Mouse (Mus musculus) right cerebral cortex, postnatal 36 days (tissue): ENCODE data around the gene Ggnbp2.
"Not testable (repeated sequence)": the region's sequence is repeated elsewhere in the genome, so short reads cannot be mapped to it uniquely, and the experiment has no call there.

Experiments used
- DNase-seq, 2 experiments: peaks; one replicate each; pipeline ENCODE4 v3.0.0; 2022; ENCODE audit warnings: low spot score in 2 of 2, mixed read lengths in 1 of 2

Gene Ggnbp2

GRCm38 (mm10) chr11:84879772-84880464, 9.3 kb upstream of the Ggnbp2 start, which contains the start of the genes Myo19 and Pigw:
Gene Myo19, plus strand, starts transcription at chr11:84880148.
Gene Pigw, minus strand, starts transcription at chr11:84880285.
- DNase-seq, result peak; percentile 58 to 60

- no peak for DNase-seq
These were observed 8.6 kb upstream of the Ggnbp2 start for GRCm38 (mm10) chr11:84879007-84879771.

GRCm38 (mm10) chr11:84876020-84876419, 5.4 kb upstream of the Ggnbp2 start:
- not testable (repeated sequence) for DNase-seq

GRCm38 (mm10) chr11:84873042-84873833, 2.6 kb upstream of the Ggnbp2 start:
- no peak for DNase-seq

GRCm38 (mm10) chr11:84871548-84872069, 992 bp upstream of the Ggnbp2 start:
- no peak for DNase-seq

- no peak for DNase-seq
These were observed 429 bp upstream of the Ggnbp2 start for GRCm38 (mm10) chr11:84871046-84871445.

GRCm38 (mm10) chr11:84869537-84870232, 932 bp downstream of the Ggnbp2 start:
- peak; percentile 93 to 94 for DNase-seq

GRCm38 (mm10) chr11:84868786-84869259, 1.8 kb downstream of the Ggnbp2 start:
- DNase-seq, result no peak

GRCm38 (mm10) chr11:84867586-84867985, 3.0 kb downstream of the Ggnbp2 start:
- DNase-seq, result no peak

GRCm38 (mm10) chr11:84865268-84865667, 5.3 kb downstream of the Ggnbp2 start:
- DNase-seq, result no peak

GRCm38 (mm10) chr11:84855285-84855684, 15.3 kb downstream of the Ggnbp2 start:
- DNase-seq, result no peak

- no peak for DNase-seq
These were observed 23.0 kb downstream of the Ggnbp2 start for GRCm38 (mm10) chr11:84847475-84848090.

GRCm38 (mm10) chr11:84846741-84847474, 23.7 kb downstream of the Ggnbp2 start:
- DNase-seq, result no peak

GRCm38 (mm10) chr11:84839330-84839729, 31.3 kb downstream of the Ggnbp2 start:
- no peak for DNase-seq

GRCm38 (mm10) chr11:84829495-84829894, 41.1 kb downstream of the Ggnbp2 start:
- DNase-seq, result not testable (repeated sequence)

GRCm38 (mm10) chr11:84828516-84829399, 41.9 kb downstream of the Ggnbp2 start, which contains the start of gene Dhrs11:
Gene Dhrs11, minus strand, starts transcription at chr11:84828994.
- DNase-seq, result peak; percentile 79 to 81

- DNase-seq, result no peak
These were observed 42.6 kb downstream of the Ggnbp2 start for GRCm38 (mm10) chr11:84827901-84828503.

- no peak for DNase-seq
These were observed 43.1 kb downstream of the Ggnbp2 start for GRCm38 (mm10) chr11:84827492-84827891.
